Mouse (Mus musculus): ENCODE results near the gene Zfp553. TPM values are rescaled to one million over a fixed set of nuclear protein-coding genes. Genes with fewer than 3 reads are reported as not detected.
"Not testable (repeated sequence)": the region's sequence is repeated elsewhere in the genome, so short reads cannot be mapped to it uniquely, and the experiment has no call there.

Gene Zfp553
- total RNA-seq, 2 experiments from 2014 or later = 2.9 to 10.0 TPM

DNA sequence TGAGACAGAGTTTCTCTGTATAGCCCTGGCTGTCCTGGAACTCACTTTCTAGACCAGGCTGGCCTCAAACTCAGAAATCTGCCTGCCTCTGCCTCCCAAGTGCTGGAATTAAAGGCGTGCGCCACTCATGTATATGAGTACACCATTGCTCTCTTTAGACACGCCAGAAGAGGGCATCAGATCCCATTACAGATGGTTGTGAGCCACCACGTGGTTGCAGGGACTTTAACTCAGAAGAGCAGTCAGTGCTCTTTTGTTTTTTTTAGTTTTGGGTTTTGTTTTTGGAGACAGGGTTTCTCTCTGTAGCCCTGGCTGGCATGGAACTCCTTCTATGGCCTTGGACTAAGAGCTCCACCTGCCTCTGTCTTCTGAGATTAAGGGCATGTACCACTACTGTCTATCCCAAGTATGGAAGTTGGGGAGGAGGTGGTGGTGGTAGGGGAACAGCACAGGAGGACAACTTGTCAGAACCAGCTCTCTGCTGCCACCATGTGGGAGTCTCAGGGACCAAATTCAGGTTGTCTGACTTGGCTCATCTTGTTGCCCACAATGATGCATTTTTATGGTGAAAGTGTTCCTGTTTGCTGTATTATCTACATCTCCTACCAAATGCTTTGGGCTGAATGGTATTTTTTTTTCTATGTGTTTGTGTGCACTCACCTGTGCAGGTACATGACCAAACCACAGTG, 4.1 kb upstream of the Zfp553 start:
- peak; percentile 65 for ATAC-seq (replicated peaks; ENCODE audit: low FRiP score, poor library complexity, severe bottlenecking)

DNA sequence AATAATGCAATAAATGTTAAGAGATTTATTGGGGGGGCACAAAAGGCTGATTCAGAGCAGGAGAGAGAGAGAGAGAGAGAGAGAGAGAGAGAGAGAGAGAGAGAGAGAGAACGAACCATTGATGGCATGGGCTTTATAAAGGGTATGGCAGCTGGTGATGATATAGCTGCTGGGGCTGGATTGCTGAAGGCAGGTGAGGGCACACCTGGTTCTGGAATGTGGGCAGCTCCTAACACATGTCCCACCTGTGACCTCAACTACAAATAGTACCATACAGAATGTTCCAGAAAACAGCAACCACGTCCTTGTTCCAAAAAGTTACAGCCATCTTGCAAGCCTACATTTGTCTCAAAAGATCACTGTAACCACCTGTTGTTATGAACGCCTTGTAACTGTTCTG, 1.5 kb upstream of the Zfp553 start:
- ATAC-seq (replicated peaks; ENCODE audit: low FRiP score, poor library complexity, severe bottlenecking) = no peak

GRCm38 (mm10) chr7:127231826-127232621, 837 bp upstream of the Zfp553 start:
- ATAC-seq (replicated peaks; ENCODE audit: low FRiP score, poor library complexity, severe bottlenecking) = no peak

DNA sequence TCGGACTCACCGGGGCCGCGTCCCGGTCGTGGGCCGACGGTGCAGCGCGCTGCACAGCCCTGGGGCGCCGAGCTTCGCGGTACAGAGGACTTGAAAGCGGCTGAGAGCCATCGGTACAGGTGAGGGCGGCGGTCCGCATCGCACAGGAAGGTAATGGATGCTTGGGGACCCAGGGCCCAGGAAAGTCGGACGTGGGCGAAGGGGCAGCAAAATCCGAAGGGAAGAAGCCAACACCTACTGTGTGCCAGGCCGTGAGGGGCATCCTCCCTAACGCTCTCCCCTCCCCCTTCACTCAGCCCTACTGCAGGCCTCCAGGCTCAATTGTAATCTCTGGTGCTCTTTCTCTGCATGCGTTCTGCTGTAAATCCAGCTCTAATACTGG, 498 bp downstream of the Zfp553 start:
- ATAC-seq (replicated peaks; ENCODE audit: low FRiP score, poor library complexity, severe bottlenecking) = peak; percentile 17

DNA sequence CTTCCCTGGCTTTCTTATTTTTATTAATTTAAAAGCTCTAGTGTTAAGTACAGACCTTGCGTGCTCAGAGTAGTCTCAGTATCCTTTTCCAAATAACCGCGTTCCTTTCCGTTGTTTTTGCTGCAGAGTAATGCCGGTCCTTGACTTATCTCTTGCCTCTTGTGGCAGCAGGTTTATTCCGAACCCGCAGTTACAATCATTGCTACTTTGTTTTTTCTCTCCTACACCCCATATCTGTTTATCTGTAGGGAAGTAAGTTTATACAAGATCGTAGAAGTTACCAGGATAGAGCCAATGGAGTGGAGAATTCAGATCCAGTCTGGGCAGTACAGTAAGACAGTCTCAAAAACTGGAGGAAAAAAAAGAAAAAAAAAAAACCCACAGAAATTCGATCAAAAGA, 904 bp downstream of the Zfp553 start:
- no peak for ATAC-seq (replicated peaks; ENCODE audit: low FRiP score, poor library complexity, severe bottlenecking)

- no peak for ATAC-seq (replicated peaks; ENCODE audit: low FRiP score, poor library complexity, severe bottlenecking)
These were observed 1.9 kb downstream of the Zfp553 start for GRCm38 (mm10) chr7:127234777-127235176.

DNA sequence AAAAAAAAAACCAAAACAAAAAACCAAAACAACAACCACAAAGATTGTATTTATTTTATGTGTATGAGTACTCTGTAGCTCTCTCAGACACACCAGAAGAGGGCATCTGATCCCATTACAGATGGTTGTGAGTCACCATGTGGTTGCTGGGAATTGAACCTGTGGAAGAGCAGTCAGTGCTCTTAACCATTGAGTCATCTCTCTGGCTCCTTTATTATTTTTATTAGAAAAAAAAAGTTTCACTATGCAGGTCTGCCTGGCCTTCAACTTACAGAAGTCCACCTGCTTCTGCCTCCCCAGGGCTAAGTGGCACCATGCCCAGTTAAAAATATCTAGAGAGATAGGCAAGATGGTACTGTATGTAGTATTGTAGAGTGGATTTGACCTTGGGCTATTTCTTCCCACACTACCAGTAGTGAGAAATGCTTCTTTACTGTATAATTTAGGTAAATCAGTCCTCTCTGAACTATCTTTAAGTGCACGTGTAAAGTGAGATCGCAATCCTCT, 10.6 kb downstream of the Zfp553 start:
- 0 out of 2 replicates have a peak, but pooled peaks have one; percentile 3 for ATAC-seq (replicated peaks; ENCODE audit: low FRiP score, poor library complexity, severe bottlenecking)

DNA sequence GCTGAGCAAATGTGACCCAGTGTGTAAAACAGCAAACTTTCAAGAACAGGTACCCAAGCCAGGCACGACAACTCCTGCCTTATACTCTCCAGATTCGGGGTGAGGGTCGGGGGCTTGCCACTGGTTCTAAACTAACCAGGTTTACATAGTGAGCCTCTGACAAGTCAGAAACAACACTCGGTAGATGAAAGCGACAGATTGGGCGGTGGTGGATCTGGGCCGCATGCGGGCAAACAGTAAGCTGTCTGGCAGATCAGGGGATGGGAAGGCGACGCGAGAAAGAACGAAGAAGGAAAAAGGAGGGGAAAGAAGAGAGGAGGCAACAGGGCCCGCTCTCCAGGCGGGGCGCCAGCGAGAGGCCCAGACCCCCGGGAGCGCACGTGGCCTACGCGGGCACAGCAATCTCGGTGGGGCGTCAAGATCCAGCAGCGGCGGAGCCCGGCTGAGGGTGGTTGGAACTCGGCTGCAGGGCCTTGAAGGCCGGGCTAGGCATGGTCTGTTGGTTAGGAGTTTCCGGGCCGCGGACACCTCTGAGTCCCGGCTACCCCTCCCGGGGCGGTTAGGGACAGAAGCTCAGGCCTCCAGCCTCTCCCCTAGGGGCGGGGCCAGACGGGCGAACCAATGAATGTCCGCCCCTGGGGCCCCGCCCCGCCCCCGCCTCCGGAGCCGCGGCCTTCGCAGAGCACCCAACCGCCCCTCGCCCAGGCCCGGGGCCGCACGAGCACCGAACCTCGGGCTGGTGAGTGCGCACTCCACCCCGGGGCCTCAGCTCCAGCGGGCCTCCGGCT, 11.2 kb downstream of the Zfp553 start, which contains the start of gene Zfp771:
Gene Zfp771, plus strand, starts transcription at position 405 of the 788 bp plus-strand sequence.
- peak; percentile 94 for ATAC-seq (replicated peaks; ENCODE audit: low FRiP score, poor library complexity, severe bottlenecking)

- ATAC-seq (replicated peaks; ENCODE audit: low FRiP score, poor library complexity, severe bottlenecking) = no peak
These were observed 12.0 kb downstream of the Zfp553 start for GRCm38 (mm10) chr7:127244658-127245510.

DNA sequence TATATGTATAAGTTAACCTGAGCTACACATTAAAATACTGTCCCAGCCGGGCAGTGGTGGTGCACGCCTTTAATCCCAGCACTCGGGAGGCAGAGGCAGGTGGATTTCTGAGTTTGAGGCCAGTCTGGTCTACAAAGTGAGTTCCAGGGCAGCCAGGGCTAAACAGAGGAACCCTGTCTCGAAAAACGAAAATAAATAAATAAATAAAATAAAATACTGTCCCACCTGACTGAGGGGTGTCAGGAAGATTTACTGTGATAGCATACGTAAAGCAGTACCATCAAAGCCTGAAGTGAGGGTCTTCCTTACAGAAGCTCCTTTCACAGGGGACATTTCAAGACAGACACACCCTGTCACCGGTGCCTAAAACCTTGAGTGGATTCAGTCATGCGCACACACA, 17.6 kb downstream of the Zfp553 start:
- not testable (repeated sequence) for ATAC-seq (replicated peaks; ENCODE audit: low FRiP score, poor library complexity, severe bottlenecking)

GRCm38 (mm10) chr7:127252414-127252813, 19.6 kb downstream of the Zfp553 start:
- no peak for ATAC-seq (replicated peaks; ENCODE audit: low FRiP score, poor library complexity, severe bottlenecking)

GRCm38 (mm10) chr7:127253341-127253740, 20.5 kb downstream of the Zfp553 start:
- ATAC-seq (replicated peaks; ENCODE audit: low FRiP score, poor library complexity, severe bottlenecking) = no peak

- peak; percentile 90 for ATAC-seq (replicated peaks; ENCODE audit: low FRiP score, poor library complexity, severe bottlenecking)
These were observed 21.2 kb downstream of the Zfp553 start for GRCm38 (mm10) chr7:127253821-127254769.

- ATAC-seq (replicated peaks; ENCODE audit: low FRiP score, poor library complexity, severe bottlenecking) = no peak
These were observed 22.1 kb downstream of the Zfp553 start for GRCm38 (mm10) chr7:127255008-127255407.

GRCm38 (mm10) chr7:127255965-127256364, 23.1 kb downstream of the Zfp553 start:
- no peak for ATAC-seq (replicated peaks; ENCODE audit: low FRiP score, poor library complexity, severe bottlenecking)

DNA sequence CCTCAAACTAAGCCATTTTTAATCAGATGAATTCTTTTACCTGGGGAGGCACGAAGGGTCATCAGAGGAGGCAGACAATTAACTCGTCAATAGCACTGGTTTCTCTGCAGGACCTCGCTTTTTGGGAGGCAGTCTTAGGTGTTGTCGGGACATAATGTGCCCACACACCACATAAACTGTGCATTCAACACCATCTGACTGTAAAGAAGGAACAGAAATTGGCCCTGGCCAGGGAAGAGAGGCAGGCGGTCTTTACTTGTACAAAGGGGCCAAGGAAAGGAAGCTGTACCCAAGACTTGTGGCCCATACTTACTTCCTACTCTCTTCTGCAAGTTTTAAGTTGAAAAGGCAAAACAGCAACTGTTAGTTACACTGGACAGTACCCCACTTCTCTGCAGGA, 23.7 kb downstream of the Zfp553 start:
- no peak for ATAC-seq (replicated peaks; ENCODE audit: low FRiP score, poor library complexity, severe bottlenecking)

- no peak for ATAC-seq (replicated peaks; ENCODE audit: low FRiP score, poor library complexity, severe bottlenecking)
These were observed 26.5 kb downstream of the Zfp553 start for GRCm38 (mm10) chr7:127259186-127259905.

All from erythroid progenitor cell, adult 5-6 weeks (primary cell).